Mouse (Mus musculus): ENCODE results near the gene BC107364. TPM values are rescaled to one million over a fixed set of nuclear protein-coding genes. Genes with fewer than 3 reads are reported as not detected.
"Not testable (repeated sequence)": the region's sequence is repeated elsewhere in the genome, so short reads cannot be mapped to it uniquely, and the experiment has no call there.

Gene BC107364
- polyA plus RNA-seq, 1 experiment, result 0.09 TPM

GRCm38 (mm10) chr3:96401832-96402501, 50.1 kb downstream of the BC107364 start:
- peaks cover 24% of the 10 kb centered on the region for H3K27me3 ChIP-seq (ENCODE audit: control insufficient read depth, insufficient read depth, low read length)
- no peak overlapping the region for H3K4me3 ChIP-seq (ENCODE audit: control insufficient read depth, insufficient read depth, low read length)
- WGBS, result 4% methylated on average over 41 of the region's 41 CpGs

GRCm38 (mm10) chr3:96401474-96401831, 50.7 kb downstream of the BC107364 start:
- 0 out of 2 replicates have a peak, but pooled peaks cover 3% of the 10 kb centered on the region for H3K4me1 ChIP-seq (replicated peaks; ENCODE audit: control insufficient read depth, insufficient read depth, low read length)
- TF ChIP-seq CTCF (IDR thresholded peaks at IDR 0.05; ENCODE audit: borderline replicate concordance, control insufficient read depth, extremely low read depth, insufficient read depth, low read length, poor library complexity) (no peak), POLR2A (IDR thresholded peaks at IDR 0.05; ENCODE audit: control insufficient read depth, extremely low read depth, insufficient read depth, low read length, poor library complexity) (no peak)
- no peaks in the 10 kb centered on the region for H3K36me3 ChIP-seq (ENCODE audit: control insufficient read depth, insufficient read depth, low read length)
- no peak overlapping the region for H3K27ac ChIP-seq (ENCODE audit: control insufficient read depth, insufficient read depth, low read length)
- peaks cover 24% of the 10 kb centered on the region for H3K27me3 ChIP-seq (ENCODE audit: control insufficient read depth, insufficient read depth, low read length)
- no peak for DNase-seq
- WGBS, result 9% methylated on average over 13 of the region's 13 CpGs
- H3K4me3 ChIP-seq (ENCODE audit: control insufficient read depth, insufficient read depth, low read length), result no peak overlapping the region

More at GRCm38 (mm10) chr3:96401832-96402501, 50.1 kb downstream of the BC107364 start:
- DNase-seq, result peak; percentile 11
- Histone ChIP-seq H3K4me1 (replicated peaks; ENCODE audit: control insufficient read depth, insufficient read depth, low read length) (0 out of 2 replicates have a peak, but pooled peaks cover 3% of the 10 kb centered on the region), H3K27ac (ENCODE audit: control insufficient read depth, insufficient read depth, low read length) (no peak overlapping the region), H3K36me3 (ENCODE audit: control insufficient read depth, insufficient read depth, low read length) (no peaks in the 10 kb centered on the region)
- no peak for TF ChIP-seq CTCF (IDR thresholded peaks at IDR 0.05; ENCODE audit: borderline replicate concordance, control insufficient read depth, extremely low read depth, insufficient read depth, low read length, poor library complexity)
- TF ChIP-seq POLR2A (IDR thresholded peaks at IDR 0.05; ENCODE audit: control insufficient read depth, extremely low read depth, insufficient read depth, low read length, poor library complexity), result no peak

- H3K4me3 ChIP-seq (ENCODE audit: control insufficient read depth, insufficient read depth, low read length), result no peak overlapping the region
- no peak overlapping the region for H3K27ac ChIP-seq (ENCODE audit: control insufficient read depth, insufficient read depth, low read length)
- H3K27me3 ChIP-seq (ENCODE audit: control insufficient read depth, insufficient read depth, low read length), result peaks cover 14% of the 10 kb centered on the region
- WGBS, result 7% methylated on average over 5 of the region's 5 CpGs
- H3K4me1 ChIP-seq (replicated peaks; ENCODE audit: control insufficient read depth, insufficient read depth, low read length), result 0 out of 2 replicates have a peak, but pooled peaks cover 3% of the 10 kb centered on the region
- no peaks in the 10 kb centered on the region for H3K36me3 ChIP-seq (ENCODE audit: control insufficient read depth, insufficient read depth, low read length)
- DNase-seq, result no peak
- TF ChIP-seq POLR2A (IDR thresholded peaks at IDR 0.05; ENCODE audit: control insufficient read depth, extremely low read depth, insufficient read depth, low read length, poor library complexity) (no peak), CTCF (IDR thresholded peaks at IDR 0.05; ENCODE audit: borderline replicate concordance, control insufficient read depth, extremely low read depth, insufficient read depth, low read length, poor library complexity) (no peak)
These were observed 53.2 kb downstream of the BC107364 start for GRCm38 (mm10) chr3:96398911-96399310.

- Histone ChIP-seq H3K4me3 (ENCODE audit: control insufficient read depth, insufficient read depth, low read length) (no peak overlapping the region), H3K4me1 (replicated peaks; ENCODE audit: control insufficient read depth, insufficient read depth, low read length) (0 out of 2 replicates have a peak, but pooled peaks cover 3% of the 10 kb centered on the region), H3K36me3 (ENCODE audit: control insufficient read depth, insufficient read depth, low read length) (no peaks in the 10 kb centered on the region), H3K27me3 (ENCODE audit: control insufficient read depth, insufficient read depth, low read length) (peaks cover 17% of the 10 kb centered on the region; the same call in 1 of the 2 replicates), H3K27ac (ENCODE audit: control insufficient read depth, insufficient read depth, low read length) (no peak overlapping the region)
- WGBS, result 90% methylated on average over 7 of the region's 7 CpGs
- DNase-seq, result no peak
- TF ChIP-seq POLR2A (IDR thresholded peaks at IDR 0.05; ENCODE audit: control insufficient read depth, extremely low read depth, insufficient read depth, low read length, poor library complexity) (no peak), CTCF (IDR thresholded peaks at IDR 0.05; ENCODE audit: borderline replicate concordance, control insufficient read depth, extremely low read depth, insufficient read depth, low read length, poor library complexity) (no peak)
These were observed 55.2 kb downstream of the BC107364 start for GRCm38 (mm10) chr3:96396857-96397256.

- not testable (repeated sequence) for H3K27me3 ChIP-seq (ENCODE audit: control insufficient read depth, insufficient read depth, low read length); H3K36me3 ChIP-seq (ENCODE audit: control insufficient read depth, insufficient read depth, low read length); DNase-seq; H3K27ac ChIP-seq (ENCODE audit: control insufficient read depth, insufficient read depth, low read length); H3K4me3 ChIP-seq (ENCODE audit: control insufficient read depth, insufficient read depth, low read length); H3K4me1 ChIP-seq (replicated peaks; ENCODE audit: control insufficient read depth, insufficient read depth, low read length)
- no CpG with 5 or more reads among the region's 18 CpGs for WGBS
These were observed 64.9 kb downstream of the BC107364 start for GRCm38 (mm10) chr3:96387202-96387601.

Other genes starting within 250 kb of the BC107364 start
- 54.1 and 55.4 TPM in 2 replicates for gene Bola1, start 232.6 kb downstream of the BC107364 start, polyA plus RNA-seq (2012; rRNA removed)
- 6.1 and 15.8 TPM in 2 replicates for gene Hist2h2ab, start 232.4 kb downstream of the BC107364 start, polyA plus RNA-seq (2012; rRNA removed)
- gene Hist2h2ac, start 231.4 kb downstream of the BC107364 start, polyA plus RNA-seq (2012; rRNA removed), result 149 and 173 TPM in 2 replicates
- gene Hist2h2be, start 231.2 kb downstream of the BC107364 start, polyA plus RNA-seq (2012; rRNA removed), result 14.7 and 16.7 TPM in 2 replicates
- 1,020 and 1,654 TPM in 2 replicates for gene Hist2h3c2, start 213.2 kb downstream of the BC107364 start, polyA plus RNA-seq (2012; rRNA removed)
- gene Hist2h2aa2, start 212.0 kb downstream of the BC107364 start, polyA plus RNA-seq (2012; rRNA removed), result 255 and 367 TPM in 2 replicates
- 565 and 592 TPM in 2 replicates for gene Hist2h2aa1, start 206.8 kb downstream of the BC107364 start, polyA plus RNA-seq (2012; rRNA removed)
- gene Hist2h3c1, start 205.6 kb downstream of the BC107364 start, polyA plus RNA-seq (2012; rRNA removed), result not detected in 2 replicates
- 87.7 and 101 TPM in 2 replicates for gene Hist2h4, start 189.0 kb downstream of the BC107364 start, polyA plus RNA-seq (2012; rRNA removed)
- gene Hist2h3b, start 183.7 kb downstream of the BC107364 start, polyA plus RNA-seq (2012; rRNA removed), result 1,135 and 1,442 TPM in 2 replicates
- 163 and 177 TPM in 2 replicates for gene Hist2h2bb, start 182.6 kb downstream of the BC107364 start, polyA plus RNA-seq (2012; rRNA removed)
- 3.8 and 6.8 TPM in 2 replicates for gene Fcgr1, start 158.3 kb downstream of the BC107364 start, polyA plus RNA-seq (2012; rRNA removed)
- 1.3 and 10.4 TPM in 2 replicates for gene Hfe2, start 72.9 kb upstream of the BC107364 start, polyA plus RNA-seq (2012; rRNA removed)
- gene Txnip, start 105.7 kb upstream of the BC107364 start, polyA plus RNA-seq (2012; rRNA removed), result 587 and 719 TPM in 2 replicates
- not detected in 2 replicates for gene Gm16253, start 124.7 kb upstream of the BC107364 start, polyA plus RNA-seq (2012; rRNA removed)
- gene Polr3gl, start 141.9 kb upstream of the BC107364 start, polyA plus RNA-seq (2012; rRNA removed), result 17.8 and 18.2 TPM in 2 replicates
- gene Ankrd34a, start 144.3 kb upstream of the BC107364 start, polyA plus RNA-seq (2012; rRNA removed), result 0.18 and 0.49 TPM in 2 replicates
- gene Lix1l, start 148.8 kb upstream of the BC107364 start, polyA plus RNA-seq (2012; rRNA removed), result 4.6 and 8.2 TPM in 2 replicates
- 12.2 and 14.4 TPM in 2 replicates for gene Rbm8a, start 177.6 kb upstream of the BC107364 start, polyA plus RNA-seq (2012; rRNA removed)
- gene Pex11b, start 183.1 kb upstream of the BC107364 start, polyA plus RNA-seq (2012; rRNA removed), result 37.0 and 41.0 TPM in 2 replicates
- 0.14 and 0.23 TPM in 2 replicates for gene Gm42957, start 183.2 kb upstream of the BC107364 start, polyA plus RNA-seq (2012; rRNA removed)
- gene Itga10, start 193.3 kb upstream of the BC107364 start, polyA plus RNA-seq (2012; rRNA removed), result 2.9 and 3.0 TPM in 2 replicates
- 1.7 and 2.8 TPM in 2 replicates for gene Ankrd35, start 217.8 kb upstream of the BC107364 start, polyA plus RNA-seq (2012; rRNA removed)
- 32.7 and 33.1 TPM in 2 replicates for gene Pias3, start 244.1 kb upstream of the BC107364 start, polyA plus RNA-seq (2012; rRNA removed)

Measured in thymus, adult 2 months (tissue).